Comparison of ENCODE assay signal across 8 mouse cellular contexts in genomic region chr2:166454160-166454888, GRCm38 (mm10).
DNase-seq lines count a peak whose midpoint lies in the region; ATAC-seq and TF ChIP-seq lines count a peak whose summit lies in the region.
"Not testable (repeated sequence)": the region's sequence is repeated elsewhere in the genome, so short reads cannot be mapped to it uniquely, and the experiment has no call there.

No protein-coding gene starts in this region.

- peaks cover 55% of the 10 kb centered on the region for H3K4me1 ChIP-seq in embryonic facial prominence, embryonic 13.5 days
- H3K4me1 ChIP-seq in forebrain, postnatal 0 days (ENCODE audit: insufficient read depth): not testable (repeated sequence)
- peaks cover 18% of the 10 kb centered on the region for H3K4me1 ChIP-seq in hindbrain, embryonic 15.5 days (replicated peaks)
- peaks cover 27% of the 10 kb centered on the region for H3K4me1 ChIP-seq in kidney, embryonic 15.5 days
- peaks cover 15% of the 10 kb centered on the region for H3K4me1 ChIP-seq in lung, embryonic 16.5 days (replicated peaks; ENCODE audit: control insufficient read depth, insufficient read depth, low read length)
- peaks cover 16% of the 10 kb centered on the region; the same call in 1 of the 2 replicates for H3K4me1 ChIP-seq in stomach, embryonic 14.5 days (ENCODE audit: control insufficient read depth, insufficient read depth, low read length)

- not testable (repeated sequence) for H3K4me3 ChIP-seq in embryonic facial prominence, embryonic 13.5 days; forebrain, postnatal 0 days (ENCODE audit: low read depth, low read length); hindbrain, embryonic 15.5 days; kidney, embryonic 15.5 days (replicated peaks); lung, embryonic 16.5 days (ENCODE audit: low read length); stomach, embryonic 14.5 days (ENCODE audit: low read depth, low read length)

- H3K27ac ChIP-seq in embryonic facial prominence, embryonic 13.5 days: peak overlapping the region; percentile 44; the same call in 1 of the 2 replicates
- H3K27ac ChIP-seq in forebrain, postnatal 0 days (ENCODE audit: low read depth, low read length): not testable (repeated sequence)
- H3K27ac ChIP-seq in hindbrain, embryonic 15.5 days (replicated peaks): 0 out of 2 replicates have a peak overlapping the region, but pooled peaks have one; percentile 53
- H3K27ac ChIP-seq in kidney, embryonic 15.5 days: peak overlapping the region; percentile 48; the same call in 1 of the 2 replicates
- H3K27ac ChIP-seq in lung, embryonic 16.5 days (ENCODE audit: low read length): peak overlapping the region; percentile 35; the same call in 1 of the 2 replicates
- H3K27ac ChIP-seq in stomach, embryonic 14.5 days (ENCODE audit: low read length): peak overlapping the region; percentile 78

- H3K27me3 ChIP-seq in embryonic facial prominence, embryonic 13.5 days; forebrain, postnatal 0 days (ENCODE audit: insufficient read depth, low read length); hindbrain, embryonic 15.5 days; kidney, embryonic 15.5 days; lung, embryonic 16.5 days (ENCODE audit: control insufficient read depth, insufficient read depth, low read depth, low read length); stomach, embryonic 14.5 days (ENCODE audit: control insufficient read depth, insufficient read depth, low read length): not testable (repeated sequence)

- not testable (repeated sequence) for TF ChIP-seq CTCF in forebrain, postnatal 0 days (IDR thresholded peaks at IDR 0.05; ENCODE audit: low read depth)

- ATAC-seq in embryonic facial prominence, embryonic 13.5 days (ENCODE audit: insufficient number of reproducible peaks, insufficient read depth, low FRiP score, low TSS enrichment, low read depth); stomach, embryonic 14.5 days (ENCODE audit: insufficient number of reproducible peaks, insufficient read depth, low FRiP score, low read depth): not testable (repeated sequence)
- peak; percentile 78 for ATAC-seq in forebrain, postnatal 0 days
- peak; percentile 42; the same call in 1 of the 2 replicates for ATAC-seq in hindbrain, embryonic 15.5 days (ENCODE audit: low FRiP score, low read depth)
- ATAC-seq in kidney, embryonic 15.5 days (replicated peaks; ENCODE audit: low FRiP score): peak; percentile 52; the same call in 1 of the 2 replicates
- ATAC-seq in lung, embryonic 16.5 days (ENCODE audit: low read depth): peak; percentile 64

- not testable (repeated sequence) for H3K9me3 ChIP-seq in embryonic facial prominence, embryonic 13.5 days; forebrain, postnatal 0 days (ENCODE audit: low read length); hindbrain, embryonic 15.5 days; kidney, embryonic 15.5 days (replicated peaks); lung, embryonic 16.5 days (ENCODE audit: control insufficient read depth, low read length); stomach, embryonic 14.5 days (ENCODE audit: control insufficient read depth, low read depth, low read length)

- not testable (repeated sequence) for H3K36me3 ChIP-seq in embryonic facial prominence, embryonic 13.5 days; forebrain, postnatal 0 days (ENCODE audit: insufficient read depth); hindbrain, embryonic 15.5 days; kidney, embryonic 15.5 days; lung, embryonic 16.5 days (ENCODE audit: control insufficient read depth, insufficient read depth, low read length); stomach, embryonic 14.5 days (ENCODE audit: control insufficient read depth, insufficient read depth, low read length)

- not testable (repeated sequence) for H3K9ac ChIP-seq in embryonic facial prominence, embryonic 13.5 days; forebrain, postnatal 0 days; hindbrain, embryonic 15.5 days; kidney, embryonic 15.5 days; lung, embryonic 16.5 days (ENCODE audit: low read length); stomach, embryonic 14.5 days (replicated peaks; ENCODE audit: low read depth, low read length)

- DNase-seq in NIH3T3 (ENCODE audit: low read depth): peak; percentile 40
- peak; percentile 26 for DNase-seq in cerebellum, adult 9-11 months
- DNase-seq in forebrain, postnatal 0 days: peak; percentile 51

- 56% methylated on average over 2 of the region's 7 CpGs for WGBS in embryonic facial prominence, embryonic 13.5 days
- 42% methylated on average over 2 of the region's 7 CpGs for WGBS in forebrain, postnatal 0 days
- 56% methylated on average over 2 of the region's 7 CpGs for WGBS in hindbrain, embryonic 15.5 days
- 47% methylated on average over 2 of the region's 7 CpGs for WGBS in kidney, embryonic 15.5 days
- 49% methylated on average over 2 of the region's 7 CpGs for WGBS in lung, embryonic 16.5 days
- 39% methylated on average over 2 of the region's 7 CpGs for WGBS in stomach, embryonic 14.5 days

- not testable (repeated sequence) for H3K4me2 ChIP-seq in embryonic facial prominence, embryonic 13.5 days; forebrain, postnatal 0 days (ENCODE audit: low read depth); hindbrain, embryonic 15.5 days; kidney, embryonic 15.5 days; lung, embryonic 16.5 days (ENCODE audit: low read depth, low read length); stomach, embryonic 14.5 days (replicated peaks; ENCODE audit: low read depth, low read length)
